Mouse (Mus musculus) cerebellum, adult 2 months (tissue): ENCODE results near the gene Pmel. TPM values are rescaled to one million over a fixed set of nuclear protein-coding genes. Genes with fewer than 3 reads are reported as not detected.
"Not testable (repeated sequence)": the region's sequence is repeated elsewhere in the genome, so short reads cannot be mapped to it uniquely, and the experiment has no call there.

ENCODE experiments used
- DNase-seq, 2 experiments: peaks; one replicate each; pipeline ENCODE4 v3.0.0; 2021
- H3K27ac ChIP-seq: fragments of 200-500 bp; 2 replicates; pipeline ENCODE4 v1.5.1; 2012; ENCODE audit warnings: low read length, control low read depth, inconsistent platforms; ENCODE audit not compliant: insufficient read depth
- H3K27me3 ChIP-seq: fragments of 200-500 bp; 2 replicates; pipeline ENCODE4 v1.6.1; 2012; ENCODE audit warnings: inconsistent platforms, mild to moderate bottlenecking, low read length, moderate library complexity; ENCODE audit not compliant: control insufficient read depth, insufficient read depth
- H3K4me1 ChIP-seq: fragments of 200-500 bp; 2 replicates; pipeline ENCODE4 v1.6.1; 2011; ENCODE audit warnings: low read length; ENCODE audit not compliant: control insufficient read depth, insufficient read depth
- H3K4me3 ChIP-seq: fragments of 200-500 bp; replicated peaks from 2 replicates; pipeline ENCODE3; 2011; ENCODE audit warnings: mild to moderate bottlenecking, low read depth, low read length, control low read depth; ENCODE audit not compliant: insufficient read depth
- CTCF ChIP-seq: fragments of 200-500 bp; IDR thresholded peaks from 2 replicates; pipeline ENCODE4 v1.5.1; 2011; ENCODE audit warnings: low read depth, mild to moderate bottlenecking, control low read depth, low read length, moderate library complexity, borderline replicate concordance; ENCODE audit not compliant: insufficient read depth
- POLR2A ChIP-seq: fragments of 200-500 bp; IDR thresholded peaks from 2 replicates; pipeline ENCODE4 v1.6.1; 2011; ENCODE audit warnings: low read length, control low read depth, borderline replicate concordance; ENCODE audit not compliant: insufficient read depth
- WGBS: fragments of 180-500 bp; shearing (Covaris S2); methylation state at CpG from one replicate; pipeline ENCODE4 v1.1.7; 2018; 5-methylcytosine and 5-hydroxymethylcytosine counted together
- polyA plus RNA-seq: library from polyadenylated mRNA; depleted of rRNA; stranded (reverse); fragments of >200 nt; gene quantifications from 2 replicates; pipeline ENCODE4 v1.2.3, GENCODE M21; 2012

Pmel gene
- polyA plus RNA-seq, 1 experiment, result 1.5 TPM

GRCm38 (mm10) chr10:128705317-128705693 is 1.3 kb downstream of the Pmel start:
- peak overlapping the region; percentile 88 for H3K4me3 ChIP-seq
- H3K4me1 ChIP-seq, result no peaks in the 10 kb centered on the region
- peak; percentile 18 to 23 for DNase-seq
- no peaks in the 10 kb centered on the region for H3K27me3 ChIP-seq
- TF ChIP-seq POLR2A (no peak), CTCF (no peak)
- no peak overlapping the region for H3K27ac ChIP-seq
- WGBS, result 9% methylated on average over 11 of the region's 11 CpGs

- not testable (repeated sequence) for H3K27ac ChIP-seq, H3K4me1 ChIP-seq, H3K27me3 ChIP-seq, DNase-seq, H3K4me3 ChIP-seq
- WGBS, result 96% methylated on average over 7 of the region's 7 CpGs
Measured at GRCm38 (mm10) chr10:128711318-128711717, 7.3 kb downstream of the Pmel start.

- WGBS, result 83% methylated on average over 19 of the region's 19 CpGs
- TF ChIP-seq CTCF (no peak), POLR2A (no peak)
- Histone ChIP-seq H3K4me3 (no peak overlapping the region), H3K27ac (no peak overlapping the region), H3K27me3 (no peaks in the 10 kb centered on the region), H3K4me1 (no peaks in the 10 kb centered on the region)
- no peak for DNase-seq
Measured at GRCm38 (mm10) chr10:128715559-128716537, 11.9 kb downstream of the Pmel start.

- H3K4me1 ChIP-seq, H3K27ac ChIP-seq, H3K27me3 ChIP-seq, H3K4me3 ChIP-seq, DNase-seq: not testable (repeated sequence)
- 78% methylated on average over 4 of the region's 4 CpGs for WGBS
Measured at GRCm38 (mm10) chr10:128725466-128725865, 21.5 kb downstream of the Pmel start.

GRCm38 (mm10) chr10:128728059-128728458 is 24.1 kb downstream of the Pmel start:
- H3K27ac ChIP-seq, result no peak overlapping the region
- no peak for TF ChIP-seq POLR2A
- no peak for TF ChIP-seq CTCF
- DNase-seq, result no peak
- no peaks in the 10 kb centered on the region for H3K4me1 ChIP-seq
- no peaks in the 10 kb centered on the region for H3K27me3 ChIP-seq
- 76% methylated on average over 5 of the region's 5 CpGs for WGBS
- no peak overlapping the region for H3K4me3 ChIP-seq

GRCm38 (mm10) chr10:128731002-128731433 is 27.0 kb downstream of the Pmel start:
- 11% methylated on average over 10 of the region's 10 CpGs for WGBS
- peak; percentile 84 for TF ChIP-seq CTCF
- TF ChIP-seq POLR2A, result no peak
- peak overlapping the region; percentile 35 for H3K4me3 ChIP-seq
- H3K27ac ChIP-seq, result no peak overlapping the region
- DNase-seq, result peak; percentile 67 to 77
- no peaks in the 10 kb centered on the region for H3K4me1 ChIP-seq
- no peaks in the 10 kb centered on the region for H3K27me3 ChIP-seq

- H3K27ac ChIP-seq, result no peak overlapping the region
- no peak overlapping the region for H3K4me3 ChIP-seq
- no peaks in the 10 kb centered on the region; the same call in 1 of the 2 replicates for H3K27me3 ChIP-seq
- no peaks in the 10 kb centered on the region for H3K4me1 ChIP-seq
- no peak for TF ChIP-seq POLR2A
- TF ChIP-seq CTCF, result no peak
- DNase-seq, result no peak
Measured at GRCm38 (mm10) chr10:128731992-128732391, 28.0 kb downstream of the Pmel start.

GRCm38 (mm10) chr10:128737435-128737834 is 33.4 kb downstream of the Pmel start:
- Histone ChIP-seq H3K27ac (no peak overlapping the region), H3K27me3 (no peaks in the 10 kb centered on the region; the same call in 1 of the 2 replicates), H3K4me3 (no peak overlapping the region), H3K4me1 (no peaks in the 10 kb centered on the region; the same call in 1 of the 2 replicates)
- no peak for TF ChIP-seq CTCF
- no peak for TF ChIP-seq POLR2A
- DNase-seq, result no peak
- WGBS, result 13% methylated on average over 15 of the region's 15 CpGs

GRCm38 (mm10) chr10:128740296-128740695 is 36.3 kb downstream of the Pmel start:
- no peak for DNase-seq
- peaks cover 4% of the 10 kb centered on the region for H3K4me1 ChIP-seq
- H3K27ac ChIP-seq, result no peak overlapping the region
- no peaks in the 10 kb centered on the region; the same call in 1 of the 2 replicates for H3K27me3 ChIP-seq
- TF ChIP-seq POLR2A (no peak), CTCF (no peak)
- H3K4me3 ChIP-seq, result no peak overlapping the region
- WGBS, result 88% methylated on average over 2 of the region's 2 CpGs
